Comparison of ENCODE assay signal across 9 mouse cellular contexts in the genomic region with DNA sequence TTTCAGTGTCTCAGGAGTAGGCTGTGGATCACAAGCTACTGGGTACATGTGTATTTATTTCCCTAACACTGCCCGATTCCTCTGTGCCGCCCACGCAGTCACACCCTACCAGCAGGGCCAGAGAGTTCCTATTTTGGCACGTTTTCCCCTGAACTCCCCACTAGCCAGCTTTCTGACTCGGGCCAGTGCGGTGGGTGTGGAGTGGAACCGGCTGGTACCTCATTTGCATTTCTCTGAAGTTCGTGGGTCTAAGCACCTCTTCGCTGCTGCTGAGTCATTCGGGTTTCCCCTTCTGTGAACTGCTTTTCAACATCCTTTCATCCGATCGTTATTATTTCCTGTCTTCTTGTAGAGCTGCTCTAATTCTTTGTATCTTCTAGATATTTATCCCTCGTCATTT. TPM values are rescaled to one million over a fixed set of nuclear protein-coding genes. Genes with fewer than 3 reads are reported as not detected.
DNase-seq lines count a peak whose midpoint lies in the region.
"Had no signal": no experiment of that assay in that cellular context is flagged by ENCODE, and none has a peak within 500 bp of the region (broad histone marks: within the 10 kb centered on the region; RNA-seq: fewer than 3 reads in every experiment).

No protein-coding gene starts in this region.

- peak; percentile 22 for DNase-seq in urinary bladder, postnatal 25 days (ENCODE audit: low spot score)
- no peak for DNase-seq in urinary bladder, postnatal 4 days (ENCODE audit: low spot score in 2 of 2)
- peak; percentile 14 for DNase-seq in adipocyte (ENCODE audit: low spot score)
- peak; percentile 58 to 65 for DNase-seq in lung, postnatal 4 days
- DNase-seq in thymus, postnatal 4 days: peak; percentile 57
- no peak for DNase-seq in layer of hippocampus, postnatal 14 days (ENCODE audit: low spot score in 2 of 2)
- no peak for DNase-seq in adrenal gland, adult 2 months
- no peak for DNase-seq in cerebellum, adult 18-20 months
- DNase-seq: right cerebral cortex, postnatal 4 days had no signal

RNA-seq across cellular contexts. Expression of gene Tnfrsf1b, which starts 7.7 kb away (rescaled TPM):
- 1 to 10 TPM; 2.9 TPM for total RNA-seq in layer of hippocampus, postnatal 14 days (2021)
- total RNA-seq in adrenal gland, adult 2 months (2021): 10 to 100 TPM in 1 of 2 experiments, 1 to 10 TPM in 1; 6.9 to 10.6 TPM
- 13.2 and 14.7 TPM in 2 replicates for polyA plus RNA-seq in adrenal gland, adult 2 months (2012; rRNA removed)

RNA-seq across cellular contexts. Expression of gene Vps13d, which starts 59.6 kb away (rescaled TPM):
- total RNA-seq in layer of hippocampus, postnatal 14 days (2021): 10 to 100 TPM; 68.2 to 75.9 TPM
- 10 to 100 TPM; 49.7 to 56.2 TPM for total RNA-seq in adrenal gland, adult 2 months (2021)
- polyA plus RNA-seq in adrenal gland, adult 2 months (2012; rRNA removed): 10.2 and 13.3 TPM in 2 replicates

Comparison
In these comparisons a context has a peak if more than half of its experiments do, and no peak if none do; other contexts are left out.
1. DNase-seq: peak in urinary bladder, postnatal 25 days (single experiment), adipocyte (single experiment), lung, postnatal 4 days (2 of 2) and thymus, postnatal 4 days (single experiment); none in urinary bladder, postnatal 4 days (0 of 2), layer of hippocampus, postnatal 14 days (0 of 2), adrenal gland, adult 2 months (single experiment) and cerebellum, adult 18-20 months (0 of 2).